Mouse (Mus musculus) liver, postnatal 0 days (tissue): Measurements from ENCODE around the gene Rsph1. TPM values are rescaled to one million over a fixed set of nuclear protein-coding genes. Genes with fewer than 3 reads are reported as not detected.
A peak's percentile ranks its signal among the peaks of the same experiment; 100 is the strongest.
"Not testable (repeated sequence)": the region's sequence is repeated elsewhere in the genome, so short reads cannot be mapped to it uniquely, and the experiment has no call there.

Experiments used
- ATAC-seq: fragments of 200-750 bp; cut with Nextera tagmentation; 2 replicates; pipeline ENCODE4 v1.8.0; 2017; ENCODE audit warnings: mild to moderate bottlenecking, moderate library complexity
- DNase-seq: peaks from one replicate; pipeline ENCODE4 v3.0.0-alpha.2; 2016
- H3K27ac ChIP-seq: fragments of 300-500 bp; sonication (generic); 2 replicates; pipeline ENCODE4 v1.5.1; 2014; ENCODE audit warnings: antibody characterized with exemption, moderate library complexity, mild to moderate bottlenecking, low read depth
- H3K27me3 ChIP-seq: fragments of 300-500 bp; sonication (generic); 2 replicates; pipeline ENCODE4 v1.6.1; 2014; ENCODE audit warnings: low read length, control low read depth, mixed read lengths; ENCODE audit not compliant: insufficient read depth
- H3K36me3 ChIP-seq: fragments of 300-500 bp; sonication (generic); replicated peaks from 2 replicates; pipeline ENCODE4 v1.6.1; 2014; ENCODE audit warnings: mild to moderate bottlenecking, control low read depth, low read length, moderate library complexity, mixed read lengths; ENCODE audit not compliant: insufficient read depth
- H3K4me1 ChIP-seq: fragments of 300-500 bp; sonication (generic); 2 replicates; pipeline ENCODE4 v1.6.1; 2014; ENCODE audit warnings: antibody characterized with exemption, mild to moderate bottlenecking, control low read depth; ENCODE audit not compliant: insufficient read depth
- H3K4me2 ChIP-seq: fragments of 300-500 bp; sonication (generic); 2 replicates; pipeline ENCODE4 v1.6.1; 2014; ENCODE audit warnings: low read depth, mild to moderate bottlenecking, low read length, moderate library complexity, mixed read lengths
- H3K4me3 ChIP-seq: fragments of 300-500 bp; sonication (generic); 2 replicates; pipeline ENCODE4 v1.5.1; 2014; ENCODE audit warnings: low read depth, low read length
- H3K9ac ChIP-seq: fragments of 300-500 bp; sonication (generic); replicated peaks from 2 replicates; pipeline ENCODE4 v1.6.1; 2014; ENCODE audit warnings: mild to moderate bottlenecking, moderate library complexity
- H3K9me3 ChIP-seq: fragments of 300-500 bp; sonication (generic); 2 replicates; pipeline ENCODE4 v1.6.1; 2016; ENCODE audit warnings: mild to moderate bottlenecking, control low read depth, low read length, mixed read lengths
- CTCF ChIP-seq: sonication (generic); IDR thresholded peaks from 2 replicates; pipeline ENCODE4 v1.5.1; 2016; ENCODE audit warnings: antibody characterized with exemption, low read depth
- EP300 ChIP-seq: IDR thresholded peaks from 2 replicates; pipeline ENCODE4 v1.6.1; 2016; ENCODE audit warnings: antibody characterized with exemption, low read depth, mild to moderate bottlenecking
- WGBS: fragments of 180-500 bp; shearing (Covaris S2); extraction: QIAGEN DNeasy Blood & Tissue Kit; methylation state at CpG from one replicate; pipeline ENCODE4 v1.1.7; 2014; ENCODE audit not compliant: insufficient replicate concordance; 5-methylcytosine and 5-hydroxymethylcytosine counted together
- polyA plus RNA-seq: library from polyadenylated mRNA; unstranded; fragments of >200 nt; fragmentation: Nextera tagmentation; extraction: Ambion mirVana; gene quantifications from 2 replicates; pipeline ENCODE4 v1.2.1, GENCODE M21; 2015

The Rsph1 gene
- polyA plus RNA-seq, 1 experiment from 2014 or later, result 0.90 TPM

DNA sequence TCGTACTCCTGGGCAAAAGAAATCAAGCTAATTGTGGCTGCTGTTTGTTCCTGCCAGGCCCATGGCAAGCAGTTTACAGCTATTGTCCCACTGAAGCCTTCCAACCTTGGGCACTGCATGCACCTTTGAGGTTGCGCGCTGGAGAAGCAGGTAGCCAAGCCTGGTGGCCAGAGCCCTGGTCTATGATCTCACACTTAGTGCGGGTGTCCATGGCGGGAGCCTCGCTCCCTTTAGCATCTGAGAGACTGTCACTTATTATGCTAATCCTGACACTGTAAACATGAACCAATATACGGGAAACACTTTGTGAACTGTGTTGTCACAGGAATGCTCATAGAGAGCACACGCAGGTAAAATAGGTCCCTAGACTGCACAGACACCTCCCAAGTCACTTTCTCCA, 3.6 kb downstream of the Rsph1 start:
- no peaks in the 10 kb centered on the region for H3K27me3 ChIP-seq
- H3K4me3 ChIP-seq, result no peak overlapping the region
- no peak for ATAC-seq
- TF ChIP-seq CTCF, result no peak
- TF ChIP-seq EP300, result no peak
- no peaks in the 10 kb centered on the region for H3K9me3 ChIP-seq
- WGBS, result 87% methylated on average over 8 of the region's 8 CpGs
- H3K4me1 ChIP-seq, result peaks cover 14% of the 10 kb centered on the region
- H3K27ac ChIP-seq, result no peak overlapping the region
- H3K9ac ChIP-seq, result no peak overlapping the region
- no peak overlapping the region for H3K4me2 ChIP-seq
- no peak for DNase-seq
- H3K36me3 ChIP-seq, result no peaks in the 10 kb centered on the region

DNA sequence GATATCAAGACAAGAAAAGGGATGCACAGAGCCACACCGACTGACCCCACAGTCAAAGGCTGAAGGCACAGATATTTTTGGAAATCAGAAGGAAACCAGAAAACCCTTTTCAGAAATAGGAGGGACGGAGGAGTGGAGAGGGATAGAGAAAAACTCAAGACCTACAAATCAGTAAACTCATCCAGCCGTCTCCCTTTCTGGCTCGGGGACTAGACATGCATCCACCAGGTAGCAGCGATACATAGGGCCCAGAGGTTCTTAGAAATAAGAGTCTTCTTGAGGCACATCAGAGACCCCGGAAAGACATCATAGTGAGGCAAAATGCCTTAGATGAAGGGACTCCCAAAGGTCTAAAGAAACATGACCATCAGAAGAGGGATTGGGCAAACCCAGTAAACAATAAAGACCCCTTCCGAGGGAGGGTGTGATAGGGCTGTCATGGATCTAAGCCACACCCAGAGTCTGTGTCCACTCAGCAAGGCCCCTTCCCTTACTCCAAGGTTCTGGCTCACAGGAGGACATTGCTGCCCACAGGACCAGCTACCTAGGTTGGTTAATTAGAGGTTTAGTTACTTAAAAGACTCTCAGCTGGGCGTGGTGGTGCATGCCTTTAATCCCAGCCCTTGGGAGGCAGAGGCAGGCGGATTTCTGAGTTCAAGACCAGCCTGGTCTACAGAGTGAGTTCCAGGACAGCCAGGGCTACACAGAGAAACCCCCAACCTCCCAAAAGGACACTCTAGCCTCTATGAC, 4.6 kb downstream of the Rsph1 start:
- no peak for ATAC-seq
- Histone ChIP-seq H3K9ac (no peak overlapping the region), H3K36me3 (no peaks in the 10 kb centered on the region), H3K9me3 (no peaks in the 10 kb centered on the region), H3K4me3 (no peak overlapping the region), H3K4me1 (peaks cover 10% of the 10 kb centered on the region), H3K27me3 (no peaks in the 10 kb centered on the region), H3K4me2 (no peak overlapping the region), H3K27ac (no peak overlapping the region)
- TF ChIP-seq CTCF (no peak), EP300 (no peak)
- DNase-seq, result no peak
- WGBS, result 73% methylated on average over 9 of the region's 9 CpGs

DNA sequence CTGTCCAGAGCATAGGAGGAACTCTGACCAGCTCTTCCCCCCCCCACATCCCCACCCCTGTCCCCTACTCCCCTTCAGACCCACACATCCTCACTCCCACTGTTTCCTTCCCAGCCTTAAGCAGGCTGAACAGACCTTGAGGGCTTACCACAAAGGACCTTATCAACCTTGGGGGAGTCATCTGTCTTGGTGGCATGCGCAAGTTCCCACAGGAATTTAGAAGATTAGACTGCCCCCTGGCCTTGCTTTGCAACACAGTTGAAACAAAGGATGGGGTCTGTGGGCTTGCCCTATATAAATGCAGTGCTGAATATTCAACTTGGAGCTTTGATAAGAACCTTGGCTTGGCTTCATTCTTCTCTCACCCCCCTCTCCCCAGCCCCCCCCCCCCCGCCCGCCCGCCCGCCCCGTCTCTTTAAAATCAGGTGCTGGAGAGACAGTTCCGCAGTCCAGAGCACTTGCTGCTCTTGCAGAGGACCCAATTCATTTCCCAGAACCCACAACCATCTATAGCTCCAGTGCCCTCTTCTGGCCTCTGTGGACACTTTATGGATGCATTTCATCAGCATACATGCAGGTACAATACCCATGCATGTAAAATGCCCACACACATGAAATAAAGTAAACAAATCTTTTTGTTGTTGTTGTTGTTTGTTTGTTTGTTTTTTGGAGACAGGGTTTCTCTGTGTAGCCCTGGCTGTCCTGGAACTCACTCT, 5.9 kb downstream of the Rsph1 start:
- H3K27ac ChIP-seq, result no peak overlapping the region
- 27% methylated on average over 2 of the region's 7 CpGs for WGBS
- H3K4me2 ChIP-seq, result no peak overlapping the region
- ATAC-seq (no peak), DNase-seq (no peak)
- TF ChIP-seq EP300 (no peak), CTCF (peak; percentile 31)
- no peaks in the 10 kb centered on the region for H3K36me3 ChIP-seq
- no peaks in the 10 kb centered on the region for H3K27me3 ChIP-seq
- H3K4me1 ChIP-seq, result peaks cover 4% of the 10 kb centered on the region
- H3K4me3 ChIP-seq, result no peak overlapping the region
- H3K9me3 ChIP-seq, result no peaks in the 10 kb centered on the region
- H3K9ac ChIP-seq, result no peak overlapping the region

DNA sequence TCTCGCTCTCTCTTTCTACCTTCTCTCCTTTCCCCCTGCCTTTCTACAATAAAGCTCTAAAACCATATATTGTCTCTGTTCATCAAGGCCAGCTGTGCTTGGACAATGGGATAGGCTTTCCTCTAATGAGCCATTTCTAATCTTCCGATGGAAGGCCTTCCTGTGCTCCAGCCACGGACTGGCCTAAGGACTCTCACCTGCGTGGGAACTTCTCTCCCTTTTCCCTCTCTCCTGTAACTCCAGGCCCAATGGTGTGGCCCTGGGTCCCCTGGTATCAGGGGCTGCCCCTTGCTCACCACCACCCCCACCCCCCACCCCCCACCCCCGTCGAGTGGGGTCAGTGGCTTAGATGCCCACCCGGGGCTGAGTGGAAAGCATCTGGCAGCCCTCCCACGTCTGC, 6.4 kb downstream of the Rsph1 start:
- H3K27me3 ChIP-seq, H3K9ac ChIP-seq, H3K27ac ChIP-seq, H3K4me3 ChIP-seq, H3K4me1 ChIP-seq, H3K36me3 ChIP-seq, DNase-seq, H3K4me2 ChIP-seq, H3K9me3 ChIP-seq, ATAC-seq: not testable (repeated sequence)
- WGBS, result 82% methylated on average over 4 of the region's 8 CpGs

DNA sequence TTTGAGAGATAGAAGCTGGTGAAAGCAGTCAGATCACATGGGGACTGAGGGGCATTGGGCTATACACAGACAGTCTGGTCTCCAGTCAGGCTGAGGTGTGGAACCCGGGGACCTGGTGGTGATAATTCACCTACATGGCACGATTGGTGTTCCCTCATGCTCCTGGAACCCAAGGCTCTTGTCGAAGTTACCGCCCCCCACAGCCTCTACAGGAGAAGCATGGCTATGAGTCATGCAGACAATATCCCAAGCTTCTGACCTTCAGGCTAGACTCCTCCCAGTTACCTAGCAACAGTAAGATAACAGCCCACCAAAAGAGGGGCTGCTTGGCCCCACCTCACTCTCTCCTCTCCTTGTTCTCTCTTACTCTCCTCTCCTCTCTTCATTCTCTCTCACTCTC, 6.9 kb downstream of the Rsph1 start:
- H3K9ac ChIP-seq, result no peak overlapping the region
- H3K4me2 ChIP-seq, result no peak overlapping the region
- ATAC-seq (no peak), DNase-seq (no peak)
- no peaks in the 10 kb centered on the region for H3K27me3 ChIP-seq
- no peak overlapping the region for H3K4me3 ChIP-seq
- H3K4me1 ChIP-seq, result peaks cover 9% of the 10 kb centered on the region
- no peak overlapping the region for H3K27ac ChIP-seq
- no peak for TF ChIP-seq EP300
- no peak for TF ChIP-seq CTCF
- H3K9me3 ChIP-seq, result no peaks in the 10 kb centered on the region
- 63% methylated on average over 4 of the region's 4 CpGs for WGBS
- no peaks in the 10 kb centered on the region for H3K36me3 ChIP-seq

DNA sequence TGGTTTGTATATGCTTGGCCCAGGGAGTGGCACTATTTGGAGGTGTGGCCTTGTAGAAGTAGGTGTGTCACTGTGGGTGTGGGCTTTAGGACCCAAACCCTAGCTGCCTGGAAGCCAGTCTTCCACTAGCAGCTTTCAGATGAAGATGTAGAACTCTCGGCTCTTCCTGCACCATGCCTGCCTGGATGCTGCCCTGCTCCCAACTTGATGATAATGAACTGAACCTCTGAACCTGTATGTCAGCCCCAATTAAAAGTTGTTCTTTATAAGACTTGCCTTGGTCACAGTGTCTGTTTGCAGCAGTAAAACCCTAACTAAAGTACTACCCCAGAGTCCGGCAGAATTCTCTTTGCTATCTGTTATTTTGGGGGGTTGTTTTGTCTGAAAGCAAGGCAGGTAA, 7.4 kb downstream of the Rsph1 start:
- H3K9me3 ChIP-seq, result no peaks in the 10 kb centered on the region
- H3K27me3 ChIP-seq, result no peaks in the 10 kb centered on the region
- H3K4me1 ChIP-seq, result peaks cover 9% of the 10 kb centered on the region
- no peaks in the 10 kb centered on the region for H3K36me3 ChIP-seq
- TF ChIP-seq EP300 (no peak), CTCF (no peak)
- H3K9ac ChIP-seq, result no peak overlapping the region
- no peak overlapping the region for H3K4me2 ChIP-seq
- H3K27ac ChIP-seq, result no peak overlapping the region
- DNase-seq, result no peak
- ATAC-seq, result no peak
- WGBS, result 78% methylated on average over 2 of the region's 2 CpGs
- H3K4me3 ChIP-seq, result no peak overlapping the region
